Comparison of ENCODE assay signal across 8 mouse cellular contexts in genomic region chr13:4771120-4772075, GRCm38 (mm10).
DNase-seq lines count a peak whose midpoint lies in the region; ATAC-seq and TF ChIP-seq lines count a peak whose summit lies in the region.

No protein-coding gene starts in this region.

- no peaks in the 10 kb centered on the region for H3K27me3 ChIP-seq in cerebellum, adult 2 months (ENCODE audit: control insufficient read depth, insufficient read depth, low read length)
- H3K27me3 ChIP-seq in liver, postnatal 0 days (ENCODE audit: insufficient read depth, low read length) = no peaks in the 10 kb centered on the region
- no peaks in the 10 kb centered on the region for H3K27me3 ChIP-seq in neural tube, embryonic 12.5 days (replicated peaks)

- TF ChIP-seq EP300 in liver, postnatal 0 days (IDR thresholded peaks at IDR 0.05; ENCODE audit: low read depth) = peak; percentile 30; the same call in 1 of the 2 replicates

- no peak overlapping the region for H3K9ac ChIP-seq in liver, postnatal 0 days (replicated peaks)
- no peak overlapping the region for H3K9ac ChIP-seq in neural tube, embryonic 12.5 days

- H3K4me3 ChIP-seq in cerebellum, adult 2 months (replicated peaks; ENCODE audit: insufficient read depth, low read depth, low read length) = no peak overlapping the region
- no peak overlapping the region for H3K4me3 ChIP-seq in liver, postnatal 0 days (ENCODE audit: low read depth, low read length)
- H3K4me3 ChIP-seq in neural tube, embryonic 12.5 days = no peak overlapping the region

- DNase-seq in Muller cell, postnatal 12 days (ENCODE audit: inconsistent ontology term) = peak; percentile 98
- peak; percentile 42 to 70 for DNase-seq in cerebellum, adult 2 months
- peak; percentile 84 for DNase-seq in heart, postnatal 4 days
- DNase-seq in layer of hippocampus, adult 18-20 months (ENCODE audit: low spot score in 2 of 2) = peak; percentile 65 to 83
- peak; percentile 56 for DNase-seq in liver, postnatal 0 days
- peak; percentile 40 for DNase-seq in urinary bladder, postnatal 25 days (ENCODE audit: low spot score)

- 6% methylated on average over 12 of the region's 12 CpGs for WGBS in cerebellum, adult 2 months
- 31% methylated on average over 12 of the region's 12 CpGs for WGBS in liver, postnatal 0 days (ENCODE audit: insufficient replicate concordance)
- WGBS in neural tube, embryonic 12.5 days = 54% methylated on average over 12 of the region's 12 CpGs

- TF ChIP-seq CTCF in cerebellum, adult 2 months (IDR thresholded peaks at IDR 0.05; ENCODE audit: borderline replicate concordance, insufficient read depth, low read depth, low read length) = peak; percentile 10; the same call in 1 of the 2 replicates
- TF ChIP-seq CTCF in liver, postnatal 0 days (IDR thresholded peaks at IDR 0.05; ENCODE audit: low read depth) = peak; percentile 32; the same call in 1 of the 2 replicates

- H3K4me2 ChIP-seq in liver, postnatal 0 days (ENCODE audit: low read depth, low read length) = peak overlapping the region; percentile 29
- no peak overlapping the region for H3K4me2 ChIP-seq in neural tube, embryonic 12.5 days (replicated peaks)

- H3K27ac ChIP-seq in cerebellum, adult 2 months (ENCODE audit: insufficient read depth, low read length) = no peak overlapping the region
- peak overlapping the region; percentile 62 for H3K27ac ChIP-seq in liver, postnatal 0 days (ENCODE audit: low read depth)
- no peak overlapping the region for H3K27ac ChIP-seq in neural tube, embryonic 12.5 days

- no peaks in the 10 kb centered on the region for H3K9me3 ChIP-seq in liver, postnatal 0 days (ENCODE audit: low read length)
- H3K9me3 ChIP-seq in neural tube, embryonic 12.5 days = no peaks in the 10 kb centered on the region

- no peaks in the 10 kb centered on the region for H3K36me3 ChIP-seq in liver, postnatal 0 days (replicated peaks; ENCODE audit: insufficient read depth, low read length)
- no peaks in the 10 kb centered on the region for H3K36me3 ChIP-seq in neural tube, embryonic 12.5 days

- TF ChIP-seq POLR2A in cerebellum, adult 2 months (IDR thresholded peaks at IDR 0.05; ENCODE audit: borderline replicate concordance, insufficient read depth, low read length) = no peak

- ATAC-seq in frontal cortex, adult (ENCODE audit: low TSS enrichment) = peak; percentile 99
- peak; percentile 97 for ATAC-seq in liver, postnatal 0 days
- ATAC-seq in neural tube, embryonic 12.5 days (ENCODE audit: low FRiP score, low read depth) = peak; percentile 88

- no peaks in the 10 kb centered on the region for H3K4me1 ChIP-seq in cerebellum, adult 2 months (ENCODE audit: control insufficient read depth, insufficient read depth, low read length)
- no peaks in the 10 kb centered on the region for H3K4me1 ChIP-seq in liver, postnatal 0 days (ENCODE audit: insufficient read depth)
- no peaks in the 10 kb centered on the region for H3K4me1 ChIP-seq in neural tube, embryonic 12.5 days

Comparison
In these comparisons a context has a peak if more than half of its experiments do, and no peak if none do; other contexts are left out.
1. DNase-seq: peak in every context shown above with its lines; median percentile 98 in Muller cell, postnatal 12 days; 84 in heart, postnatal 4 days; 74 in layer of hippocampus, adult 18-20 months; 56 in cerebellum, adult 2 months; 56 in liver, postnatal 0 days; 40 in urinary bladder, postnatal 25 days.